Mouse (Mus musculus) CH12.LX (cell line): Measurements from ENCODE around the gene Bmp7. TPM values are rescaled to one million over a fixed set of nuclear protein-coding genes. Genes with fewer than 3 reads are reported as not detected.

Source experiments
- DNase-seq: peaks from one replicate; pipeline ENCODE4 v3.0.0-alpha.2; 2013; ENCODE audit errors: extremely low read depth
- H3K27ac ChIP-seq: 2 replicates; pipeline ENCODE4 v1.5.1; 2012; ENCODE audit warnings: low read depth, mild to moderate bottlenecking, control low read depth, moderate library complexity; ENCODE audit not compliant: insufficient read depth
- H3K27me3 ChIP-seq: replicated peaks from 2 replicates; pipeline ENCODE3; 2012; ENCODE audit warnings: inconsistent platforms
- H3K36me3 ChIP-seq, 2 experiments: replicated peaks in 1 of 2; 2 replicates each; pipeline versions ENCODE3 to v1.6.1; 2012; ENCODE audit warnings: inconsistent platforms in 1 of 2, low read length in 1 of 2, mild to moderate bottlenecking in 1 of 2, mixed read lengths in 1 of 2, moderate library complexity in 1 of 2; ENCODE audit not compliant: control insufficient read depth in 1 of 2, insufficient read depth in 1 of 2
- H3K4me1 ChIP-seq, 2 experiments: 2 replicates each; pipeline ENCODE4 v1.6.1; 2012; ENCODE audit warnings: inconsistent platforms in 1 of 2, moderate library complexity in 1 of 2; ENCODE audit not compliant: insufficient read depth in 2 of 2, control insufficient read depth in 1 of 2
- H3K4me2 ChIP-seq: 2 replicates; pipeline ENCODE4 v1.6.1; 2012; ENCODE audit warnings: low read depth, mild to moderate bottlenecking, control low read depth; ENCODE audit not compliant: poor library complexity, insufficient read depth, severe bottlenecking
- H3K4me3 ChIP-seq, 3 experiments: fragments of 150-350 bp in 1 of 3; sonication (generic) in 1 of 3; replicated peaks in 1 of 3; 2 replicates each; pipeline versions ENCODE3 to v1.5.1; 2011 to 2012; ENCODE audit warnings: low read depth in 2 of 3, low read length in 2 of 3, mild to moderate bottlenecking in 2 of 3, moderate library complexity in 2 of 3, control low read depth in 1 of 3, improper control_type of control experiment in 1 of 3, inconsistent platforms in 1 of 3, mixed read lengths in 1 of 3; ENCODE audit not compliant: poor library complexity in 1 of 3
- H3K79me2 ChIP-seq: replicated peaks from 2 replicates; pipeline ENCODE4 v1.6.1; 2012; ENCODE audit warnings: mild to moderate bottlenecking, moderate library complexity; ENCODE audit not compliant: control insufficient read depth, poor library complexity, insufficient read depth, severe bottlenecking; ENCODE audit errors: extremely low read depth
- H3K9ac ChIP-seq: 2 replicates; pipeline ENCODE4 v1.6.1; 2012; ENCODE audit warnings: low read depth, mild to moderate bottlenecking, control low read depth, moderate library complexity; ENCODE audit not compliant: insufficient read depth
- H3K9me3 ChIP-seq: replicated peaks from 2 replicates; pipeline ENCODE3; 2012; ENCODE audit warnings: low read length, inconsistent platforms, mixed read lengths
- BHLHE40 ChIP-seq: IDR thresholded peaks from 2 replicates; pipeline ENCODE4 v1.6.1; 2011; ENCODE audit warnings: mild to moderate bottlenecking, low read depth, low read length, improper control_type of control experiment
- CTCF ChIP-seq, 2 experiments: IDR thresholded peaks in 1 of 2; conservative IDR thresholded peaks in 1 of 2; 2 replicates each; pipeline ENCODE4 v1.5.1; 2011 to 2012; ENCODE audit warnings: low read depth in 2 of 2, low read length in 2 of 2, improper control_type of control experiment in 1 of 2, inconsistent platforms in 1 of 2, mild to moderate bottlenecking in 1 of 2, moderate library complexity in 1 of 2
- E2F4 ChIP-seq: IDR thresholded peaks from 2 replicates; pipeline ENCODE4 v1.6.1; 2011; ENCODE audit warnings: low read depth, low read length, improper control_type of control experiment; ENCODE audit not compliant: insufficient replicate concordance
- HCFC1 ChIP-seq: IDR thresholded peaks from 2 replicates; pipeline ENCODE4 v1.6.1; 2012; ENCODE audit warnings: low read depth, mild to moderate bottlenecking, inconsistent platforms, low read length, improper control_type of control experiment
- IRF4 ChIP-seq: IDR thresholded peaks from 2 replicates; pipeline ENCODE4 v1.6.1; 2014; ENCODE audit warnings: low read depth, mild to moderate bottlenecking, inconsistent platforms, low read length, improper control_type of control experiment
- JUND ChIP-seq: conservative IDR thresholded peaks from 2 replicates; pipeline ENCODE4 v1.6.1; 2011; ENCODE audit warnings: low read depth, low read length, improper control_type of control experiment
- MAX ChIP-seq: IDR thresholded peaks from 2 replicates; pipeline ENCODE4 v1.6.1; 2011; ENCODE audit warnings: low read length, improper control_type of control experiment
- MAZ ChIP-seq: IDR thresholded peaks from 2 replicates; pipeline ENCODE4 v1.6.1; 2012; ENCODE audit warnings: low read depth, mild to moderate bottlenecking, inconsistent platforms, low read length, improper control_type of control experiment, moderate library complexity
- NELFE ChIP-seq: IDR thresholded peaks from 2 replicates; pipeline ENCODE4 v1.6.1; 2011; ENCODE audit warnings: low read depth, low read length, improper control_type of control experiment
- NRF1 ChIP-seq: IDR thresholded peaks from 2 replicates; pipeline ENCODE4 v1.6.1; 2014; ENCODE audit warnings: low read depth, mild to moderate bottlenecking, inconsistent platforms, low read length, improper control_type of control experiment, moderate library complexity
- RAD21 ChIP-seq: IDR thresholded peaks from 2 replicates; pipeline ENCODE4 v1.6.1; 2011; ENCODE audit warnings: low read depth, mild to moderate bottlenecking, low read length, improper control_type of control experiment, moderate library complexity
- TCF12 ChIP-seq: IDR thresholded peaks from 2 replicates; pipeline ENCODE4 v1.6.1; 2014; ENCODE audit warnings: low read depth, mild to moderate bottlenecking, inconsistent platforms, low read length, improper control_type of control experiment
- USF2 ChIP-seq: conservative IDR thresholded peaks from 2 replicates; pipeline ENCODE4 v1.6.1; 2011; ENCODE audit warnings: low read depth, low read length, improper control_type of control experiment
- ZC3H11A ChIP-seq: IDR thresholded peaks from 2 replicates; pipeline ENCODE4 v1.6.1; 2012; ENCODE audit warnings: low read depth, mild to moderate bottlenecking, inconsistent platforms, low read length, improper control_type of control experiment
- dilution Hi-C: fragments of 300-500 bp; cut with MboI; formaldehyde crosslinking; loops from 2 replicates; pipeline ENCODE4 v1.14.3; 2020; ENCODE audit warnings: low sequenced_read_pairs; ENCODE audit not compliant: extremely low pct_unique_long_range_greater_than_20kb, extremely low pct_ligation_motif_present
- in situ Hi-C: fragments of 300-500 bp; cut with MboI; formaldehyde crosslinking; loops from 3 replicates; pipeline ENCODE4 v1.14.3; 2019; ENCODE audit warnings: low sequenced_read_pairs, low pct_ligation_motif_present, low pct_unique_long_range_greater_than_20kb, mixed read lengths
- polyA plus RNA-seq: library from polyadenylated mRNA; unstranded; fragments of >175 nt; gene quantifications from 2 replicates; pipeline ENCODE4 v1.2.1, GENCODE M21; 2012; ENCODE audit warnings: low read depth; ENCODE audit not compliant: insufficient read length
- total RNA-seq, 2 experiments: library from RNA; depleted of rRNA; stranded (reverse); fragments of 300-350 nt in 1 of 2; fragments of >200 nt in 1 of 2; gene quantifications; 2 replicates each; pipeline ENCODE4 v1.2.3; 2012 to 2014

Bmp7 gene
- total and polyA plus RNA-seq, 3 experiments = 0.16 to 0.51 (median 0.47) TPM

- Histone ChIP-seq H3K4me3 (no peak overlapping the region), H3K4me2 (no peak overlapping the region), H3K36me3 (no peaks in the 10 kb centered on the region), H3K9ac (no peak overlapping the region), H3K27me3 (peaks cover 83% of the 10 kb centered on the region), H3K4me1 (no peaks in the 10 kb centered on the region), H3K79me2 (no peaks in the 10 kb centered on the region), H3K9me3 (no peaks in the 10 kb centered on the region), H3K27ac (no peak overlapping the region)
- DNase-seq = no peak
- no peak for TF ChIP-seq IRF4
- no peak for TF ChIP-seq USF2
- no peak for TF ChIP-seq NRF1
- no peak for TF ChIP-seq MAX
- no peak for TF ChIP-seq HCFC1
- TF ChIP-seq CTCF (conservative IDR thresholded peaks at IDR 0.05 in 1 of 2, IDR thresholded peaks at IDR 0.05 in 1 of 2; ENCODE audit: low read depth in 2 of 2, low read length in 2 of 2) = no peak
- in situ Hi-C loops (loop anchor here (25.0 kb wide), 1 partner anchor 362 kb away; no protein-coding TSS in a partner anchor), dilution Hi-C loops (no loop called here)
These were observed 114.4 kb downstream of the Bmp7 start for GRCm38 (mm10) chr2:172825785-172826145.

- H3K36me3 ChIP-seq = no peaks in the 10 kb centered on the region
- H3K4me1 ChIP-seq = no peaks in the 10 kb centered on the region
- H3K4me3 ChIP-seq = no peak overlapping the region
- no peak for DNase-seq
- TF ChIP-seq JUND (no peak), RAD21 (peak; percentile 7), MAZ (no peak), BHLHE40 (no peak), ZC3H11A (no peak), E2F4 (no peak), TCF12 (no peak), CTCF (conservative IDR thresholded peaks at IDR 0.05 in 1 of 2, IDR thresholded peaks at IDR 0.05 in 1 of 2; ENCODE audit: low read depth in 2 of 2, low read length in 2 of 2) (0 out of 4 replicates have a peak, but pooled peaks of 1 of the 2 experiments have one; percentile 13), NELFE (no peak), IRF4 (no peak)
- TF ChIP-seq, all 38 proteins: peak for 2
- dilution Hi-C loops = no loop called here
- Histone ChIP-seq H3K27me3 (peaks cover 84% of the 10 kb centered on the region), H3K27ac (no peak overlapping the region), H3K79me2 (no peaks in the 10 kb centered on the region), H3K9ac (no peak overlapping the region), H3K9me3 (no peaks in the 10 kb centered on the region), H3K4me2 (no peak overlapping the region)
- in situ Hi-C loops = loop anchor here (25.0 kb wide), 1 partner anchor 362 kb away; no protein-coding TSS in a partner anchor
These were observed 115.0 kb downstream of the Bmp7 start for GRCm38 (mm10) chr2:172824906-172825784.
